Mouse (Mus musculus): ENCODE measurements at regions not wholly inside any gene's neighbourhood (a gene's known extent, or its start where the extent isn't known, plus 50 kb on each side); places are given as distances from the start of the nearest gene placed in this dataset.

DNA sequence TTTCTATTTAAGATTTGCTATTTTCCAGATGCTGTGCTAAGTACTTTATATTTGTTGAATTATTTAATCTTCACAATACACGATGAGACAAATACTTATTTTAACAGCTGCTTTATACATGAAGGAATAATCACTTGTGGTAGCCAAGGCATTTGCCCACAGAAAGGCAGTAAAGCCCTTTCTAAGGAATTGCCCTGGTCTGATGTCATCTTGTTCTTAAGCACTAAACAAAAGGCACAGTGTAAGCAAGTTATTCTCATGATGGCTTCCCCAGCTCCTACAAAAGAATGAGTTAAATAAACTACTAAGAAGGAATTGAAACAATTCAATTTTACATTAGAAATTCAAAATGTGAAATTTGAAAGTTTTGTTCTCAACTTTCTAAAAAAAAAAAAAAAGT, 358.8 kb downstream of the Cenpc1 start:
- DNase-seq (ENCODE audit: low read depth, low spot score): no peak

- DNase-seq (ENCODE audit: low read depth, low spot score): no peak
Measured at GRCm38 (mm10) chr5:85706084-85706483, 359.3 kb downstream of the Cenpc1 start.

DNA sequence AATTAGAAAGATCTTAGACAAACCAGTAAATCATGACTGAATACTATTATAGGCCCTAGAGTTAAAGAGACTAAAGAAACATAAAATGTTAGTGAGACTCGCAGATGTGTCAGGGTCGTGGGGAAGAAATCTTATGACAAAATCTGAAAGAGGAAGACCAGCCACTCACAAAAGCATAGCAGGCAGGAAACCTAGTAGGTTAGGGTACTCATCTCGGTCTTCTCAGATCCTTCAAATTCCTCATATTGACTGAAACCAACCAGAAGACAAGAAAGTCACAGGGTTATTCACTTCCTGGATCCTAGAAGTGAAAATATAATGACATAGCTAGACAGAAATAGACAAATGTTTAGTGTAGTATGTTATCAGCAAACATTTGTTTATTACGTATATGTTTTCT, 387.5 kb downstream of the Cenpc1 start:
- DNase-seq (ENCODE audit: low read depth, low spot score): no peak

DNA sequence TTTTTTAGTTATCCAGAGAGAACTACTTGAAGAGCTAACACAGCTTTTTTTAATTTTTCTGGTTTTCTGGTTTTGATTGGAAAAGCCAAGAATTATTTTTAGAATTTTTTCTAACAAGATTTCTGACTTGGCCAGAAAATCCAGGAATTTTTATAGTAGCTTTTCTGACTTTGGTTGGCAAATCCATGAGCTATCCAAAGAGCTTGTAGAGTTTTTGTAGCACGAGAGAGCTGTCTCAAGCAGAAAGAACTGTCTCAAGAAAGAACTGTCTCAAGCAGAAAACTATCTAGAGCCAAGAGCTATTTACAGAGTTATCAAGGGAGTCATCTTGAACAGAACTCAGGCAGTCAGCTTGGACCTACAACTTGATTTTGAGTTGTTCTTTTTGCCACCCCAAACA, 394.3 kb downstream of the Cenpc1 start:
- DNase-seq (ENCODE audit: low read depth, low spot score): no peak

DNA sequence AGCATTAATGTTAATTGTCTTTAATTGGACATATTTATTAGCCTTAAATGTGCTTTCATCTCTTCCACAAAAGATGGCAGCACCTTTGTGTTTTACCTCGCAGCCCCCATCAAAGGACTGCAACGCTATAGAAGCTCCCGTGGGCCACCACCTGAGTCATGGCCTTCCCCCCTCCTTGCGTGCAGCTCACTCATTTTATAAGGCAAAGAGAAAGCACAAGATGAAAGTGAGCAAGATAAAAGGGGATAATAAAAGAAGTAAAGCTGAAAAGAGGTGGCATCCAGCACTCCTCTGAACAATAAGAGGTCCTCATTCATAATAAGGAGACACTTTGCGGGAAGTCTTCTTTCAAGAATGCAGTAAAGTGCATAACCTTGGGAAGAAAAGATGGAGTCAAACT, 403.9 kb downstream of the Cenpc1 start:
- no peak for DNase-seq (ENCODE audit: low read depth, low spot score)

DNA sequence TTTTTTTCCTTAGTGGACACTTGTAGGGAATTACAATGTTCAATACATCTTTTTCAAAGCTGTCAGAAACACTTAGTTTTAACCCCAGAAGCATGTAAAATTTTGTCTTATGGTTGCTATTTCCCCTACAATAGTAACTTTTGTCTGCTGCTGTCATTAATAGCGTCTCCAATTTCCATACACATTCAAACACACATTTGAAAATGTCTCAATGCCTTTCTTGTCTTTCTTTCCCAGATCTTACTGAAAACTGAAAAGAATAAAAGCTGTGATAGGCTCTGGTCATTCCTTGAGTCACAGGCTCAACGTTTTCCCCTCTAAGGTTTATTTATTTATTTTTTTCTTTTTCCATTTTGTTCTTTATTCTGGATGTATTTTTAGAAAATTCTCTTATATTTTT, 444.3 kb downstream of the Cenpc1 start:
- DNase-seq (ENCODE audit: low read depth, low spot score): no peak

- no peak for DNase-seq (ENCODE audit: low read depth, low spot score)
Measured at GRCm38 (mm10) chr5:85614783-85615182, 450.6 kb downstream of the Cenpc1 start.

- no peak for DNase-seq (ENCODE audit: low read depth, low spot score)
Measured at GRCm38 (mm10) chr5:85612606-85613005, 452.8 kb downstream of the Cenpc1 start.

GRCm38 (mm10) chr5:85609104-85609503, 456.3 kb downstream of the Cenpc1 start:
- DNase-seq (ENCODE audit: low read depth, low spot score): no peak

DNA sequence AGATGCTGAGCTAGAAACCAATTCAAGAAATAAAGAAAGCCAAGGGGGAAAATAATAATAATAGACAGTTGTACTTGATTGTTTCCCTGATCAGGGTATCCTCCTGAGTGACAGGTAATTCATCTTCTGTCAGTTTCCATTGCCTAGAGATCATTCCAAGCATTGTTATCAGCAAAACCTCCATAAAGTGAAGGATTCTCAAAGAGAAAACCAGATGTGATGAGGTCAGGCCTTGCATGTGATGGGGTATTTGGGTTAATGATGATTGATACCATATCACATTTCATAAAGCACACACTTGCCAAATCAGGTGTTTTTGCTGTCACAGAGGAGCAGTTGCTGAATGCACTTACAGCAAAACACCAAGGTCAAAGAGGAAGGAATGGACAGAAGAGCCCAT, 467.2 kb downstream of the Cenpc1 start:
- no peak for DNase-seq (ENCODE audit: low read depth, low spot score)

GRCm38 (mm10) chr5:85595082-85595447, 470.3 kb downstream of the Cenpc1 start:
- DNase-seq (ENCODE audit: low read depth, low spot score): no peak

GRCm38 (mm10) chr5:85594413-85595081, 470.8 kb downstream of the Cenpc1 start:
- DNase-seq (ENCODE audit: low read depth, low spot score): no peak

DNA sequence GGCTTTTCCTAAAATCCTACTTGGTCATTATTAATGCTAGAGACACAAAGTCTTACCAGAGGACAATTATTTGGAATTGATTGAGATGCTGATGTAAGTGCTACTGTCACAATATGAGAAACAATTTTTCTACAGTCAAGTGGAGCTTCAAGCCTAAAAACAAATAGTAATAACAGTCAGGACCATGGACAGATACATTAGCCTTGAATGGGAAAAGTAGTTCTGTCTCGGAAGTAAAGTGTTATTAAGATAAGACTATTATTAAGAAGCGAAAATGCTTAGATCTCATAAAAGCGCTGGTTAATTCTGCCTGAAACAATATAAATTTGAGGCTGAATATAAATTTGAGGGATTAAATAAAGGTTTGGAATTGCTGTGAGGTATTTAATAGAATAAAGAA, 473.1 kb downstream of the Cenpc1 start:
- DNase-seq (ENCODE audit: low read depth, low spot score): peak; percentile 3

DNA sequence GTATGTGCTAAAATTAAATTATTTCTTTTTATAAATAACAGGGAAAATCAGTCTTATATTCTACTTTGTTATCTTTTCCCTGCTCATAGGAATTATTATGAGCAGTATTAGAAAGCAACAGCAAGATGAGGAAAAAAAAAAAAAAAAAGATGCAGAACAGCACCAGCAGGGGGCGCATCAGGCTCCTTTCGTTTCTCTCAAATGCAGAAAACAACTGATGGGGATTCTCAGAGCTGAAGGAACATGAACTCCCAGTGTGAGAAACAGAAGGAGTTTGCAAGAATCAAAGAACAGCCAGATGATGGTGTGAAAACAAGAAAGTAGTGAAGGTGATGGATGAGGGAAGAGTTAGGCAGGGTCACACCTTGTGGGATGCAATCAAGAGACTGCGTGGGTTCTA, 478.7 kb downstream of the Cenpc1 start:
- peak; percentile 32 for DNase-seq (ENCODE audit: low read depth, low spot score)

GRCm38 (mm10) chr5:85572531-85572930, 492.9 kb downstream of the Cenpc1 start:
- DNase-seq (ENCODE audit: low read depth, low spot score): no peak

DNA sequence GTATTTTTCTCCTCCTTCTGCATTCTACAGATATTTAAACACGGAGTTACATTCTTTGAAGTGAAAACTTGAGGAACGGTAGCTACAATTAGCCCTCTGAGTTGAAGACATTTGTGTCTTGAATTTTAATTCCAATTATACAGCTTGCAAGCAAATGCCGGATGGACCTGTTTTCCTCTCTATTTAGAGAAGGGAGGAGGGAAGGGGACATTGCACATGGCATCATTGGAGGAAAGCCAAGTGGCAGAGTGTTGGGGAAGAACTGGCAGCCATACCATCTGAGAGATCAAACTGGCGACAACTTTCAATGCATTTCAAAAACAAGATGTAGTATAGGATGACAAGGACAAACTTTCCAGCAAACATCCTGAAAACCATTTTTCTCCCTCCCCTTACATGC, 493.4 kb downstream of the Cenpc1 start:
- no peak for DNase-seq (ENCODE audit: low read depth, low spot score)

DNA sequence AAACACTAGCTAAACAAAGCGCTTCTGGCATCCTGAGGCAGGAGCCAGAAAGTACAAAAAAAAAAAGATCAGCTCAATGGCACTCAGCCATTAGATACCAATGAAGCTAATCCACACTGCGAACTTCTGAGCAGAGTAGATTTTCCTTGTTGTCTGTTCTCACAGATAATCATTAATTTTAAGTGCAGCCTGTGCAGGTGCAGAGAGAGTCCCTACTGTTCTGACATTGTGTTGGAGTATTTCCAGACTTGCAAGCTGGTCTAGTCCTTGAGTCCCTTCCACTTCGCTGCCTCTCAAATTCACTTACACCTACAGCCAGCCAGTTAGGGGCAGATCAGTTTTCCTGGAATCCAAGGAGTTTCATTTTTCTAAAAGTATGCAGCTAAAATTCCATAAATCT, 494.0 kb downstream of the Cenpc1 start:
- no peak for DNase-seq (ENCODE audit: low read depth, low spot score)

- no peak for DNase-seq (ENCODE audit: low read depth, low spot score)
Measured at GRCm38 (mm10) chr5:85536329-85536728, 529.1 kb downstream of the Cenpc1 start.

- no peak for DNase-seq (ENCODE audit: low read depth, low spot score)
Measured at GRCm38 (mm10) chr5:85525385-85526194, 539.8 kb downstream of the Cenpc1 start.

- DNase-seq (ENCODE audit: low read depth, low spot score): no peak
Measured at GRCm38 (mm10) chr5:85505244-85505643, 560.1 kb downstream of the Cenpc1 start.

GRCm38 (mm10) chr5:85497261-85497660, 568.1 kb downstream of the Cenpc1 start:
- no peak for DNase-seq (ENCODE audit: low read depth, low spot score)

DNA sequence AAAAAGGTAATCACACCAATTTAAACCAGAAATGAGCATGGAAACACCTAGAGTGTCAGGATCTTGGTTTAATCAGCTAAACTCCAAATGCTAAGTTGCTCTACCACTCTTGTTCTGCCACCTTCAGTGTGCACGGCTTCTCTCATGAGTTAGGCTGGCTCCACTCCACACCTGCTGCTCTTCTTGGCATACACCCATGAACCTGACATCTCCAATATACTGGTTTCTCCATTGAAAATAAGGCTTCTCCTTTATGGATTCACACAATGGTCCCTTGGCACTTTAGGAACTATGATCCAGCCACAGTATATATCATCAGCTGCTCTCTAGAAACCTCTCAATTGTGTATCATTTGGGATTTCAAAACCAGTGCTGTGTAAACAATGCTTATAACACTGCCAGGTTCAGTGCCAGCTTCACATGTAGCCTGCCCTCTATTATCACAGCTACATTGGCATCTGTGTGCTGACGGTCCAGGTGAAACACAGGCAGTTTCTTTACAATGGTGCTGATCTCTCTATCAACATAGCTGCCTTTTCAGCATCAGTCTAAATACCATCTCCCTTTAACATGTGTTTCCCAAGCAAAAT, 579.6 kb downstream of the Cenpc1 start:
- no peak for DNase-seq (ENCODE audit: low read depth, low spot score)

DNA sequence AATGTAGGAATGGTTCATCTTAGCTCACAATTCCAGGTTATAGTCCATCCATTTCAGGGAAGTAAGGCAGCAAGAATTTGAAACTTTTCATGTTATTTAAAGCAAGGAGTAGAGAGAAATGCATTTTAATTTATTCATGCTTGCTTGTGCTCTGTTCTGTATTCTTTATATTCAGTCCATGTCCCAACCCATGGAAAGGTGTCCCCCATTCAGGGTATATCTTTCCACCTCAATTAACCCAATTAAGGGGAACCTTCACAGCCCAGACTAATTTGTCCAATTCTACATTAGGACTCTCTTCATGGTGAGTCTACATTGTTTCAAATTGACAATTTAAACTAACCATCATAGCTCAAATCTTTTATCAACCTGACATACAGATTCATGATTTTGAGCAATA, 580.2 kb downstream of the Cenpc1 start:
- no peak for DNase-seq (ENCODE audit: low read depth, low spot score)
